Mouse (Mus musculus): Measurements from ENCODE around the gene P3h1.
"Not testable (repeated sequence)": the region's sequence is repeated elsewhere in the genome, so short reads cannot be mapped to it uniquely, and the experiment has no call there.

P3h1 gene

DNA sequence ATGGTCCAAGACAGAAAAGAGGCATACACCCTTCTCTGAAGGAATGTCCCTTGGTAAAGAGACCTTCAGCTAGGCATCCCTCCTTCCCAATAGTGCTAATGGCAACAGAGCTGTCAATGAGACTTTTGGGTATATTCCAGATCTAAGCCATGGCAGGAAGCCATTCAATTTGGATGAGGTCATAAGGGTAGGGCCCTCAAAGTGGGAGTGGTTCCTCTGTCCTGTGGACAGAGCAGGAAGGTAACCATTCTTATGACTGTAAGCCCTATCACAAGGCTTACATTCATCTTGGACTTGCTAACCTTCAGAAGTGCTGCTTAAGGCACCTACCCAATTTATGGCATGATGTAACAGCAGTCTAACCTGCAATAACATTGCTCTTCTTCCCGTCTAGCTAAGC is 41.9 kb downstream of the P3h1 start:
- no peak for DNase-seq (ENCODE audit: low spot score in 2 of 2)

DNA sequence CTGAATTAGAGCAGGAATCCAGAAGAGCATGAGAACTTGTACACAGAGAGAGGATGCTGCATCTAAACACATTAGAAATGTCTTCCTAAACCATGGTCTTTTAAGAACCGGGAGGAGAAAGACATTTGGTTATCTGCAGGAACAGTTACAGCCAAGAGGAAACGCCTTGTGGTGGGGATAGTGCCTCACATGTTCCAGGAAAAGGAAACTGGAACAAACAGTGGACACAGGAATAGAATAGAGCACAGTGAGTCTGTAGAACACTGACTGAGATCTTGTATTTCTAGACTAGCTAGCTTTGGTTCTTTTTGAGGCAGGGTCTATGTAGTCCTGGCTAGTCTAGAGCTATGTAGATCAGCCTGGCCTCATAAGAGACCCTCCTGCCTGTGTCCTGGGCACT is 42.5 kb downstream of the P3h1 start:
- DNase-seq (ENCODE audit: low spot score in 2 of 2), result no peak

DNA sequence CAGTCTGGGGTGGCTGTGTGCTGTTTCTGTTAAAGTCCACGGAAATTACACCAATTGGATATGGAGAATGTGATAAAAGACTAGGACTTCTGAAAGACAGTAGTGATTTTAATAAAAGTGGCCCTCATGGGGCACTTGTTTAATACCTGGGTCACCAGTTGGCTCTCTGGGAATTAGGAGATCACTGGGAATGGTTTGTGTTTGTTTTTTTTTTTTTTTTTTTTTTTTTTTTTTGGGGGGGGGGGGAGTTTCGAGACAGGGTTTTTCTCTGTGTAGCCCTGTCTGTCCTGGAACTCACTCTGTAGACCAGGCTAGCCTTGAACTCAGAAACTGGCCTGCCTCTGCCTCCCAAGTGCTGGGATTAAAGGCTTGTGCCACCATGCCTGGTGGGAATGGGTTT is 43.0 kb downstream of the P3h1 start:
- no peak for DNase-seq (ENCODE audit: low spot score in 2 of 2)

DNA sequence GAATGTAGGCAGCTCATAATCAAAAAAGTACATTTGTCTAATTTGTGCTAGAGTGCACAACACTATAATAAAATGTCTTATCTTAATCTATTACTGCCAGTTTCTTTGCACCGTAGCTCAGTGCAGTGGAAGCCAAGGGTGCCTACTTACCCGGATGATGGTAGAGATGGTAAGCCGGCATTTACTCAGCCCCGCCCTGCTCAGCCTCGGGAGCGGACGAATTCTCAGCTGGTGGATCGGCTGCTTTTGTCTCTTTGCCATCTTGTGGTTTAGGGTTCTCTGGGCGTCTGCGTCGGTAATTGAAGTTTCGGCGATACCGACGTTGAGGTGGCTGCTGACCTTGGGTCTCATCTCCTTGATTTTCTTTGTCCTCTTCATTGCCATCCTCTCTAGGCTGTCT is 46.1 kb downstream of the P3h1 start:
- DNase-seq (ENCODE audit: low spot score in 2 of 2), result not testable (repeated sequence)

DNA sequence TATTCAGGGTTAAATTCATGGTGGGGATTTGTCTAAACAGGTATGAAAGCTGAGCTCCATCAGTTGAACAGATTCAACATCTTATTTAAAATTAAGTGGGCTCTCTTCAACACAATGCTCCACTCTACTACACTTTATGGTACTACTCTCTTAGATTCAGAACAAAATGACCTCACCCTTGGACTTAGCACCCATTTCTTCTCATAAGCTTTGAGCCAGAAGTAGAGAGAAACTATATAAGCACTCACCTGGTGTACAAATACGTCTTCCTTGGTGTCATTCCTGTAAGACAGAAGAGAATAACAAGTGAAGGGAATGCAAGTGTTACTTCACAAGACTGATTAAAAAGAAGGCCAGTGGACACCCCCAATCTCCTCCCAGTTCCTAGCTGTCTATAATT is 52.1 kb downstream of the P3h1 start:
- no peak for DNase-seq (ENCODE audit: low spot score in 2 of 2)

DNA sequence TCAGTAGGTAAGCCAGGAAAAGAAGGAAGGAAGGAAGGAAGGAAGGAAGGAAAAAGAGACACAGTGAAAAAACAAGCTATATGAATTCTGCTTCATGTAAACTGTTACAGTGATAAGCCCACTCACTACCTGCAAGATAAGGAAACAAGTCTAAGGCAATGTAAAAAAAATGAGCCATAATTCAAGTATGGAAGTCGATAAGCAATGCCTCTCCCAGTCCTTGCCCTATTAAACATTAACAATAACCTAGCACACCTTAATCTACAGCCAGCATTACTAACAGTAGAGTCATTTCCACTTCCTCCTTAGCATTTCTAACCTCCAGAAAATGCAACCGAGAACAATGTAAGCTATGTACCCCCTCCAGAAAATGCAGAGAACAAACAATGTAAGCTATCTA is 52.6 kb downstream of the P3h1 start:
- no peak for DNase-seq (ENCODE audit: low spot score in 2 of 2)

DNA sequence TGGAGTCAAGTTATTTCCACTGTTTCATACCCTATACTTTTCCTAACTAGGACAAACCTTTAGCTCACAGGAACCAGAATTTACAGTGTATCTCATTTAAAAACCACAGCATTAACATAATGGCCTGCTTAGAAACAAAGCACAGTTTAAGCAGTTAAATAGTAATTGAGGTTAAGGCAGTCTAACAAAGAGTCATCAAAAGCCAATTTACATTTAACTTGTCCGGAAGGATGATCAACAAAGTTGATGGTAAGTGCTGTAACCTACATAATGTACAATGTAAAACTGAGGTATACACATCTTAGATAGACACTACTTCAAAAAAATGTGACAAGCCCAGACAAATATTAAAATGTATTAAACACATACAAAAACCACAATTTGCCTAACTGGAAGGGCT is 59.2 kb downstream of the P3h1 start:
- no peak for DNase-seq (ENCODE audit: low spot score in 2 of 2)

DNA sequence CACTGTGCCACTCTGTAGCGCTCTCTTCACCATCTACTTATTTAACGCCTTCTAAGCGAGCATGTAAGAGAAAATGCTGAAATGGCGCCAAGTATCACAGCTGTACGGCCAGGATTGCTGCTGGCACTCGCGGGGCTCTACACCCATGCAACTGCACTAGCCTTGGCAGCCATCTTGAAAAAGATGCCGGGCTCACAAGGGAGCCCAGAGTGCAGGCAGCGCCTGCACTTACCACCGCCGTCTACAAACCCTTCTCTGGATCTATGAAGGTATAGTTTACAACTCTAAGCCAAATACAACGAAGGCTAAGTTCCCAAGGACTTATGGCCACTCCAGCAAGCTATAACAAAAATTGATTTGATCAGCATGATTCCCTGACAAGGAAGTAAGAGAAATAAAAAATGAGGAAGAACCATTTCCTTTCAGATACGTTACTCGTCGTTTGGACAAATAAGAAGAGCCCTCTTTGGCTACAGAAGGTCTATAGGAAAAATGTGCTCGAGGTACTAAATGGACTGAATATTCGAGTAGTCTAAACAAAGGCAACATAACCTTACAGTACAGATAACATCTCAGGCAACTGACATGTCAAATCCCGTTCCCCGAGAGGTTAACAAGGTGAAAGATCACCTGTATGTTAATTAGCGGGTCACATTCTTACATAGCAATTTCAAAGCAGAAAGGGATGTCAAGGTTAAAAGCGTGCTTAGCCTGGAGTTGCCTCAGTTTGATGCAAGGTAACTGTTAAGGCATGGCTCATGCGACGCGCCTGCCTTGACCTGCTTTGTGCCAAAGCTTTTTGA is 60.3 kb downstream of the P3h1 start:
- peak; percentile 30 to 44 for DNase-seq (ENCODE audit: low spot score in 2 of 2)

DNA sequence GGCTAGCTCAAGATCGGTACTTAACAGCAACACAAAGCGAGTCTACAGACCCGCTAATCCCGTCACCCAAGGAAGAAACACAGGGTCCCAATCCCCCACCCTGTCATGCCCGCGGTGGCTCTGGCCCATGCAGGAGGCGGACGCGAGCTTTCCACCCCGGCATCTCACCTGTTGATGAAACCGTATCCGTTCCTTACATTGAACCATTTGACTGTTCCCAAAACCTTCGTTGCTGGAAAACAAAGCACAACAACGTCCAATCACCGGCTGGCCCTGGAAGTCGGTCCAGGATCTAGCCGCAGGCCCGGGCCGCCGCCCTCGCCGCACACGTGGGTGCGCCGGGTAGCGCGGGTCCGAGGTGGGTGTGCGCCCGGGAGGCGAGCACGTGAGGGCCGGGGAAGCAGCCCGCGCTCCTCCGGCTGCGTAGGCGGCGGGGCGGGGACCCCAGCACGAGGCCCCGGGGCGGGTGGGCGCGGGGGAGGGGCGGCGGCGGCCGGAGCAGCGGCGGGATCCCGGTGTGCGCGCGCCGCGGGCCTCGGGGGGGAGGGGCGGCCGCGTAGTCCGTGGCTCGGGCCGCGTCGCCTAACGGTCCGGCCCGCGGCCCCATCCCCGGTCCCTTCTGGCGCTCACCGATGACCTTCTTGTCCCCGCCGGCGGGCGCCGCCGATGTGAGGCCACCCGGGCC is 61.0 kb downstream of the P3h1 start:
- DNase-seq (ENCODE audit: low spot score in 2 of 2), result peak in 1 of 2 experiments; percentile 15

DNA sequence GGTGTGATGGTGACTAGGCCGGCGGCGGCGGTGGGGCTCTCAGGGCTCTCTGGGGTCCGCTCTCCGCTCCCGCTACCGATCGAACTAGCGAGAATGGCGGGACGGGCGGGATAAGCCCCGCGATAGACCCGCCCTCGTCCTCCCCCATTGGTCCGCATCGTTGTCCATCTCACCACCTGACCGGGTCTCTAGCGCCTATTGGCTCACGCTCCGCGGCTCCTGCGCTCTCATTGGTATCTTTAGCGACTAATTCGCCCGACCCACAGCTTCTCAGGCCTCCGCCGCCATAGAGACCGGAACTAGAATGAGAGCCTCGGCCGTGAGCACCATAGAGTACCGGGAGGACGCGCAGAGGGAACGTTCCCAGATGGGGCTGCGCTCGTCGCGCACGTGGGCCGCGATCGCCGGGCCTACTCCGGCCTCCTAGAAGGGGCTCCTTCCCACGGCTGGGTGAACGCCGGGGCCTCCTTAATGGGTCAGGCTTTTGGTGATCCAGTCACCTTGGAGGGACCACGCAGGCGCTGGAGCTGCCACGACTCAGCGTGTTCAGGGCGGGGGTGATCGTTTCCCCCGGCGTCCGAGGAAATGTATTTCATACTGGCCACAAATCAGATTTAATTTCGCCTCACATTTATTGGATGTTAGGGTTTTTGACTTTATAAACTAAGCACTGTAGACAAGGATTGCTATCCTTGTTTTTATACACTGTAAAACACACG is 61.9 kb downstream of the P3h1 start, which contains the start of gene Ybx1:
Gene Ybx1 (minus strand): TSS at position 190 of the 719 bp plus-strand sequence.
- DNase-seq (ENCODE audit: low spot score in 2 of 2), result peak; percentile 100

DNA sequence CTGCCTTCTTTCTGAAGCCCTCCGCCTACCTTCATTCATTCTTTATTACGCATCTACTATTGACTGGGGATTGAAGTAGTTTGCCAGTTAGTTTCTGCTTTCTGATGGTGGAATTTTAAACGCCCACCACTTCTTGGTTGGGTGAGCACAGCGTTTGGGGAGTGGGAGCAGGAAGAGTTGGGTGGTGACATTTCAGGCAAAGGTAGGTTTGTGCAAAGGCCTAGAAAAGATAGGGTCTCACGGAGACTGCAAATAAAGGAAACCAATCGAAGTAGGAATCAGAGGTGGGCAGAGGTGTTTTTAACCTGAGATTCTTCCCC is 62.4 kb downstream of the P3h1 start:
- DNase-seq (ENCODE audit: low spot score in 2 of 2), result no peak

DNA sequence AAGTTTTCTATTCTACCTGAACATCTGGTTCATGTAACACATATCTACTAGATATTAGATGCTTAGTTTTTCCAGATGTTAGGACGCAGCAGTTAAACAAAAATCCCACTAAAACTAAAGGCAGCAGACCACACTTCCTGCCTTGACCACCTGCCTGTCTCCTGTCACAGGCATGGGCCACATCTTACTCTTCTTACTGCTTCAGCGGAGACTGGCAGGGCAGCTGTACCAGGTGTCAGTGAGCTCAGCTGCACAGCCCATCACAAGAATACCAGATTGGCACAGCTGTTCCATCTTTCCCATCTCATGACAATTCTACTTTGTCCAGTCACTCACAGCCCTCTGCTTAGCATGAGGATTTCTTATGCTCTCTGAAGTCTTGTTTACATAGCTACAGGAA is 64.6 kb downstream of the P3h1 start:
- DNase-seq (ENCODE audit: low spot score in 2 of 2), result no peak

All from urinary bladder, postnatal 36 days (tissue).